Mouse (Mus musculus): ENCODE measurements around the gene Ciart. TPM values are rescaled to one million over a fixed set of nuclear protein-coding genes. Genes with fewer than 3 reads are reported as not detected.
A peak's percentile ranks its signal among the peaks of the same experiment; 100 is the strongest.
"Not testable (repeated sequence)": the region's sequence is repeated elsewhere in the genome, so short reads cannot be mapped to it uniquely, and the experiment has no call there.

Gene Ciart
- total RNA-seq (2015) (1.0 and 1.2 TPM in 2 replicates), total RNA-seq (2017) (0.85 and 1.6 TPM in 2 replicates)

GRCm38 (mm10) chr3:95881979-95882815, at the start of gene Ciart:
Ciart (minus strand) TSS chr3:95882251.
- ATAC-seq (ENCODE audit: poor library complexity, severe bottlenecking): peak; percentile 97

GRCm38 (mm10) chr3:95931471-95931870, 49.4 kb upstream of the Ciart start:
- no peak for ATAC-seq (ENCODE audit: poor library complexity, severe bottlenecking)

GRCm38 (mm10) chr3:95930471-95930789, 48.4 kb upstream of the Ciart start:
- no peak for ATAC-seq (ENCODE audit: poor library complexity, severe bottlenecking)

- ATAC-seq (ENCODE audit: poor library complexity, severe bottlenecking): peak; percentile 13; the same call in 1 of the 2 replicates
Observed at GRCm38 (mm10) chr3:95929581-95930470, 47.8 kb upstream of the Ciart start.

DNA sequence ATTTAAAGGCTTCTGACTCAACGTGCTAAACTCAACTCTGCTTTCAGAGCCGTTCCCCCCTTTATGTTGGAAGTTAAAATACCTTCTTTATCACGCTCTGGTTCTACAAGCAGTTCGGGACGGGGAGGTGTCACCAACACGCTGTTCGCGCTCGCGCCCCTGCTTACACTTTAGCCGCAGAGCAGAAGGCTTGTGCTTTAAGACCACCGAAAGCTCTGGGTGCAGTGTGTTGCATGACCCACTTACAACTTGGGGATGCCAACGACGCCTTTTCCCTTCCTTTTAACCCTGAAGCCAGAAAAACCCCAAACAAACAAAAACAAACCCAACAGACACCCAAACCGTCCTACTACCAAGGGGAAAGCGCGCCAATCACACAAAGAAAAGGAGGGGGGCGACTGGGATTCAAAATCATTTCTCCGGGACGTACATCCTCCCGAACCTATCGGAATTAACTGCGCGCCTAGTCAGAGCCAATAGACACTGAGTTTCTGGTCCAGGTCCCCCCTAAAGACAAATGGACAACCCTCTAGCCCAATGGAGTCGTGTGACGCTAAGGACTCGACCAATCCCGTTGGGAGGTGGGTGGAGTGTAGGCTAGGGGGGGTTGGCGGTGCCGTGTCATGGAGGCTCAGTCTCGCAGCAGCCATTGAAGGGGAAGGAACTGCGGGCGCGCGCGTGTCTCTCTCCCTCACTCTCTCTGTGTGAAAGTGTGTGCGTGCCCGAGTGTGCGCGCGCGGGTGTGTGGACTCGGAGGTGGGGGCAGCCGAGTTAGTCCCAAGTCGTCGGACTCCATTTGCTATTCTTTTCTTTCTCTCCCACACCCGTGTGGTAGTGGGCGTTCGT, 46.8 kb upstream of the Ciart start, which contains the start of gene Anp32e:
Gene Anp32e (plus strand): TSS at position 589 of the 846 bp plus-strand sequence.
- peak; percentile 97 for ATAC-seq (ENCODE audit: poor library complexity, severe bottlenecking)

GRCm38 (mm10) chr3:95928261-95928657, 46.2 kb upstream of the Ciart start:
- no peak for ATAC-seq (ENCODE audit: poor library complexity, severe bottlenecking)

DNA sequence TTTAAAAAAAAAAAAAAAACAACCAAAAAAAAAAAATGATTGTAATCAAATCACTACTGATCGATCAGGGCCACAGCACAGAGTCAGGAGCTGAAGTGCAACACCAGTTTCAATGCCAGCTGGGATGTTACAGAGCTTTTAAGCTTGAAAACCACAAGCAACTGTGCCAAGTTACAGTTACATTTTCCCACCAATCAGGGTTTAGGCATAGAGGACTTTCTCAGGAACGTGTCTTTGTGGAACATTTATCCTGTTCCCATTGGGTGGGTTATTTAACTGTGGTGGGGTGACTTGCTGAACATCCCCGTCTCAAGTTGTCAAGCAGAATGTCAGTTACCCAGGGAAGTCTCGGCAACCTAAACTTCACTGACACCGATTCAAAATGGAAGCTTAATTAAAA, 43.0 kb upstream of the Ciart start:
- no peak for ATAC-seq (ENCODE audit: poor library complexity, severe bottlenecking)

GRCm38 (mm10) chr3:95924185-95924584, 42.1 kb upstream of the Ciart start:
- no peak for ATAC-seq (ENCODE audit: poor library complexity, severe bottlenecking)

- not testable (repeated sequence) for ATAC-seq (ENCODE audit: poor library complexity, severe bottlenecking)
Observed at GRCm38 (mm10) chr3:95923429-95923828, 41.4 kb upstream of the Ciart start.

GRCm38 (mm10) chr3:95920532-95920931, 38.5 kb upstream of the Ciart start:
- not testable (repeated sequence) for ATAC-seq (ENCODE audit: poor library complexity, severe bottlenecking)

DNA sequence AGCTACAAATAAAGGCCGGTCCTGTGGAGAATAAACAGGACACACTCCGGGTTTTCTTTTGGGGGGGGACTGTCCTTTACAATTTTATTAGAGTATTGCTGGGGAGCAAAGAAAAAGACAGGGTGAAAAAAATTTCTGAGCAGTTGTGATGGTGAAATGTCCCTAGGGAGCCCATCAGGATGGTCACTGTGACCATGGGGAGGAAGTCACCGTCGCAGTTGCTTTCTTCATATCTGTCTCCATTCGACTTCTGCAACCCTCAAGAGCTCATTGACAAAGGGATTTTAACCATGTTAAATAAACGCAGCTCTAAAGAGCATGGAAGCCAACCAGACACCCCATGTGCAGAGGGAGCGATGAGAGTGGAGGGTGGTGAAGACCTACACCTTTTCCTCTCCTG, 34.7 kb upstream of the Ciart start:
- peak; percentile 81 for ATAC-seq (ENCODE audit: poor library complexity, severe bottlenecking)

- no peak for ATAC-seq (ENCODE audit: poor library complexity, severe bottlenecking)
Observed at GRCm38 (mm10) chr3:95914706-95915105, 32.7 kb upstream of the Ciart start.

- no peak for ATAC-seq (ENCODE audit: poor library complexity, severe bottlenecking)
Observed at GRCm38 (mm10) chr3:95907613-95908012, 25.6 kb upstream of the Ciart start.

- peak; percentile 67 for ATAC-seq (ENCODE audit: poor library complexity, severe bottlenecking)
Observed at GRCm38 (mm10) chr3:95906860-95907259, 24.8 kb upstream of the Ciart start.

DNA sequence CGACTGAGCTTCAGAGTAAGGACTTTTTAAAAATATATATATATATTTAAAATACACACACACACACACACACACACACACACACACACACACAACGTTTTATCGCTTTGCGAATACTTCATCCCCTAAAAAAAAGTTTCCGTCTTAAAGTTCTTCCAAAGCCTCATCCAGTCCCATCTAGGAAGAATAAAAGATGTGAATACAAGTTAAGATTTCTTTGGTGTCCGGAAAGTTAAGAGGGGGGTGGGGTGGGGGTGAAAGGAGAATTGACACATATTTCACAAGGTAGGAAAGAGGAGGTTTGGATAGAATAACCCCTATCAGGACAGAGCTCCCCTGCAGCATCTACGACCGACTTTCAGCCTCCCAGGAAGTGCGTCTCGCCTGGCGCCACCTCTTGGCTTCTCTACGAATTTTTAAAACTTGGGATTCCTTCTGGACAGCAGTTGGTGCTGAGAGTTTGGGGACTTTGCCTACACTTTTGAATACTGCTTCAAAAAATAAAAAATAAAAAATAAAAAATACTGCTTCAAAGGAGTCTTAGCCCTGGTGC, 24.0 kb upstream of the Ciart start:
- peak; percentile 72 for ATAC-seq (ENCODE audit: poor library complexity, severe bottlenecking)

DNA sequence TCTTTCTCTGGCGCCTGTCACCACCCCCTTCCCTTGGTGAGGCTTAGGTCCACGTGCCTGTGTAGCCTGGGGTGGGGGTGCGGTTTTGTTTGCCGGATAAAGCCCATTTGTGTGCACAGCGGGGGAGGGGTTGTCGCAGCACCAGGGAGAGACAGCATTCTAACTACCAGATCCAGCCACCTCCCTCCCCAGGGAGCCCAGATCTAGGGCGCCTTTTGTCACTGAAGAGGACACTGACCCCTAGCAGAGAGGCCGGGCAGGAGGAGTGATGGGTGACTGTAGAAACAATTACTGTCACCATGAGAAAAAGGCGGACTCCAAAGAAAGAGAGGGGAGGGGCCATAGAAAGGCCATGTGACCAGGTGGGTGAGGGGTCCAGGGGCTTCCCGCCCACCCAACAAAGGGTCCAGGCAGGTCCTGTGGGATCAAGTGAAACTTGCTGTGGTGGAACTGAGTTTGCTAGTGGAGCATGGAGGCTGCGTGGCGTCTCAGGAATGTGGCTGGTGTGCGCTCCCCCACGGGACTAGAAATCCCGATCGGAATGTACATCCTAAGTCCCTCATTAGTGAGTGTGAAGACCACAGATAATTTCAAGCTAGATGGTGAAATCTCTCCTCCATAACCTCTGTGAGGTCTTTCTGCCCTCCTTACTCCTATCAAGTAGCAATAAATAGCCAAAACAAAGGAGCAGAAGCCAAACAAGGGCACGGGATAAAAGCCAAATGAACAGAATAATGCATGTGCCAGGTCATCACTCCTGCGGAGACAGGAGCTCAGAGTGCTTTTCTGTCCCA, 23.3 kb upstream of the Ciart start:
- ATAC-seq (ENCODE audit: poor library complexity, severe bottlenecking): no peak

- no peak for ATAC-seq (ENCODE audit: poor library complexity, severe bottlenecking)
Observed at GRCm38 (mm10) chr3:95904568-95904967, 22.5 kb upstream of the Ciart start, which contains the start of gene Car14. Car14 (minus strand) TSS chr3:95904691.

GRCm38 (mm10) chr3:95903753-95904502, 21.9 kb upstream of the Ciart start:
- ATAC-seq (ENCODE audit: poor library complexity, severe bottlenecking): no peak

- no peak for ATAC-seq (ENCODE audit: poor library complexity, severe bottlenecking)
Observed at GRCm38 (mm10) chr3:95902643-95903042, 20.6 kb upstream of the Ciart start.

Data from megakaryocyte, adult 5-6 weeks (primary cell).